41 mouse cellular contexts compared by ENCODE assay signal in the genomic region with DNA sequence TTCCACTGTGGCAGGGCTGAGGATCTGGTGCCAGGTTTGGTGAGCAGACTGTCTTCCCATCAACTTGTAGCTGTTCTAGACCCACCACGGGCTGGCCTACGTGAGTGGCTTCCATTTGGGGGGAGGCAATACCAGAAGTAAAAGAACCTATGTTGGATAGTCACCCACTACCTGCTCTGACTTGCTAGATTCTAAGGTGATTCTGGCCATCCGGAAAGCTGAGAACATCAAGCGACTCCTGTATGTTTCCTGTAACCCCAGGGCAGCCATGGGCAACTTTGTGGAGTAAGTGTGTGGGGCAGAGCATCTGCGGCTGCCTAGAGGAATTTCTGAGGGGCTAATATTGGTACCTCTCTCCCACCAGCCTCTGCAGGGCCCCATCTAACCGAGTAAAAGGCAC. TPM values are rescaled to one million over a fixed set of nuclear protein-coding genes. Genes with fewer than 3 reads are reported as not detected.
"Had no signal": no experiment of that assay in that cellular context is flagged by ENCODE, and none has a peak within 500 bp of the region (broad histone marks: within the 10 kb centered on the region; RNA-seq: fewer than 3 reads in every experiment).

No protein-coding gene starts in this region.

- DNase-seq: gastrocnemius, adult 2 months; gastrocnemius, postnatal 10 days; gastrocnemius, postnatal 25 days; heart, postnatal 14 days; heart, postnatal 36 days; kidney, adult 11 months; kidney, adult 2 months; kidney, adult 9 months; kidney, postnatal 14 days; kidney, postnatal 36 days; layer of hippocampus, adult 9-11 months; layer of hippocampus, postnatal 36 days; left cerebral cortex, postnatal 4 days; lung, adult 18-20 months had no signal

- ATAC-seq: hindbrain, postnatal 0 days; intestine, embryonic 16.5 days had no signal

- H3K27ac ChIP-seq: gastrocnemius, adult 2 months; heart, embryonic 10.5 days; hindbrain, embryonic 12.5 days; hindbrain, embryonic 15.5 days; hindbrain, postnatal 0 days; kidney, embryonic 15.5 days; kidney, postnatal 0 days; layer of hippocampus, adult 2 months; limb, embryonic 13.5 days; limb, embryonic 15.5 days; liver, embryonic 14.5 days had no signal

- H3K9ac ChIP-seq: heart, embryonic 12.5 days; hindbrain, embryonic 12.5 days; hindbrain, embryonic 15.5 days; limb, embryonic 13.5 days; limb, embryonic 15.5 days; liver, embryonic 14.5 days had no signal

- H3K4me2 ChIP-seq: heart, embryonic 12.5 days; hindbrain, embryonic 12.5 days; hindbrain, embryonic 15.5 days; kidney, embryonic 15.5 days; limb, embryonic 13.5 days; limb, embryonic 15.5 days had no signal

- H3K27me3 ChIP-seq: heart, embryonic 12.5 days; hindbrain, embryonic 12.5 days; hindbrain, embryonic 15.5 days; kidney, embryonic 15.5 days; limb, embryonic 13.5 days; limb, embryonic 15.5 days had no signal

- H3K4me3 ChIP-seq: gastrocnemius, adult 2 months; heart, embryonic 10.5 days; heart, embryonic 12.5 days; hindbrain, embryonic 12.5 days; hindbrain, embryonic 15.5 days; kidney, embryonic 15.5 days; layer of hippocampus, adult 2 months; limb, embryonic 13.5 days; limb, embryonic 15.5 days had no signal

- H3K9me3 ChIP-seq: heart, embryonic 10.5 days; heart, embryonic 12.5 days; hindbrain, embryonic 12.5 days; hindbrain, embryonic 15.5 days; kidney, embryonic 15.5 days; limb, embryonic 13.5 days; limb, embryonic 15.5 days had no signal

RNA-seq across cellular contexts. Expression of a gene that starts 5.4 kb away (rescaled TPM):
- total RNA-seq: gastrocnemius, adult 2 months; gastrocnemius, postnatal 10 days; gastrocnemius, postnatal 25 days; gastrocnemius, postnatal 4 days; granulocyte monocyte progenitor cell, adult 5-6 weeks; heart, adult 8-10 months; heart, postnatal 14 days; heart, postnatal 36 days; hematopoietic stem cell, adult 5-6 weeks; hindbrain, postnatal 0 days; layer of hippocampus, adult 2 months; layer of hippocampus, postnatal 14 days; layer of hippocampus, postnatal 36 days; left cerebral cortex, adult 18-20 months; left cerebral cortex, adult 8-10 months; left cerebral cortex, postnatal 10 days; left cerebral cortex, postnatal 4 days; liver, adult 2 months had no signal
- polyA plus RNA-seq: heart, embryonic 16.5 days; intestine, embryonic 14.5 days; intestine, embryonic 16.5 days; kidney, adult 2 months; large intestine, adult 2 months; limb, embryonic 15.5 days; liver, adult 2 months; liver, embryonic 16.5 days had no signal

RNA-seq across cellular contexts. Expression of a gene that starts 35.1 kb away (rescaled TPM):
- total RNA-seq: gastrocnemius, adult 2 months; gastrocnemius, postnatal 10 days; gastrocnemius, postnatal 25 days; gastrocnemius, postnatal 4 days; granulocyte monocyte progenitor cell, adult 5-6 weeks; heart, adult 8-10 months; heart, postnatal 14 days; heart, postnatal 36 days; hematopoietic stem cell, adult 5-6 weeks; hindbrain, postnatal 0 days; layer of hippocampus, adult 2 months; layer of hippocampus, postnatal 14 days; layer of hippocampus, postnatal 36 days; left cerebral cortex, adult 18-20 months; left cerebral cortex, adult 8-10 months; left cerebral cortex, postnatal 10 days; left cerebral cortex, postnatal 25 days; left cerebral cortex, postnatal 4 days; liver, adult 2 months had no signal
- polyA plus RNA-seq: heart, embryonic 10.5 days; heart, embryonic 16.5 days; hindbrain, embryonic 12.5 days; hindbrain, embryonic 15.5 days; hindbrain, postnatal 0 days; intestine, embryonic 14.5 days; intestine, embryonic 16.5 days; kidney, adult 2 months; kidney, embryonic 15.5 days; kidney, postnatal 0 days; large intestine, adult 2 months; limb, embryonic 11.5 days; limb, embryonic 13.5 days; limb, embryonic 15.5 days; liver, adult 2 months; liver, embryonic 14.5 days; liver, embryonic 16.5 days had no signal
